Mouse (Mus musculus) MN1 (cell line): ENCODE measurements at regions not wholly inside any gene's neighbourhood (a gene's known extent, or its start where the extent isn't known, plus 50 kb on each side); places are given as distances from the start of the nearest gene placed in this dataset.

Source experiments
- DNase-seq: peaks from one replicate; pipeline ENCODE4 v3.0.0-alpha.2; 2016; ENCODE audit warnings: low spot score

DNA sequence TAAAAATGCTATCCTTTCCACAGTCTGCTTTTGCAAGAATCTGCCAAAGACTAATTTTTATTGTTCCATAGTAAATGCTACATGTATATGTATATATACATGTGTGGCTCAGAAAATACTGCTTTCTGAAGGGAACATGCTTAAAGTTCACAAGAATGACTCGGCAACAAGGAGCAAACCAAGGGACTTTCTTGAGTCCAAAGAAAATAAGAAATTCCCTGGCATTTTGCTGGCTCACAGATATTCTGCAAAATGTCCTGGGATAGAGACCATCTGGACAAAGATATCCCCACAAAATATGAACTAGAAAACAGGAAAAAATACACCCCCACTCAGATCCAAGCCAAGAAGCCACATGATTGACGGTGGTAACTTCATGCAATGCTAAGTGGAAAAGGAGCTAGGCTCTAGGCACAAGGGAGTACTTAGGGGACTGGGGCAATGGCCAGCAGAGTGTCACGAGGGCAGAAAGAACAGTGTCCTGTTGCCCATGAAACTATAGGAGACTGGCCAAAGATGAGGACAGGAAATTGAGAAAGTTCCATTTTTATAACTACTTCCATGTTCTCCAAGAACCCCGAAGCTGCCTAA lies 274.3 kb upstream of the Acvr2a start:
- no peak for DNase-seq

DNA sequence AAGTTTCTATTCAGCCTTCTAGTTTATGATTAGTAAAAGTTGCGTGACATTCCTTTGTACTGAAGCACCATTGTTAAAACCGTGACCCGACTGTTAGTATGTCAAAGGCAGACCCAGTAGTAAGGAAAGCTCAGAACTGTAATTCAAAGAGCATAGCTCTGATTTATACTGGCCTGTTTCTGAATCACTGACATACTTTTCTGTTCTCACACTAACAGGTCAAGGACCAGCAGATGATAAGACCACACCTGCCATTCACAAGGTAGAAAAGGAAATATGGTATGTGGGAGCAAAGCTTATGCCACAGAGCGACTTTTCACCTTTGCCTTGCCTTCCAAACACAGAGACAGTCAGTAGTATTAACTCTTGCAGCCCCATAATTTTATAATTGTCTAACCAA lies 269.5 kb upstream of the Acvr2a start:
- DNase-seq: no peak

- no peak for DNase-seq
Measured at GRCm38 (mm10) chr2:48545072-48545471, 268.8 kb upstream of the Acvr2a start.

- DNase-seq: no peak
Measured at GRCm38 (mm10) chr2:48545679-48546078, 268.2 kb upstream of the Acvr2a start.

GRCm38 (mm10) chr2:48546194-48546593 lies 267.7 kb upstream of the Acvr2a start:
- no peak for DNase-seq

GRCm38 (mm10) chr2:48556600-48556999 lies 257.3 kb upstream of the Acvr2a start:
- DNase-seq: no peak

GRCm38 (mm10) chr2:48557123-48557522 lies 256.8 kb upstream of the Acvr2a start:
- no peak for DNase-seq

DNA sequence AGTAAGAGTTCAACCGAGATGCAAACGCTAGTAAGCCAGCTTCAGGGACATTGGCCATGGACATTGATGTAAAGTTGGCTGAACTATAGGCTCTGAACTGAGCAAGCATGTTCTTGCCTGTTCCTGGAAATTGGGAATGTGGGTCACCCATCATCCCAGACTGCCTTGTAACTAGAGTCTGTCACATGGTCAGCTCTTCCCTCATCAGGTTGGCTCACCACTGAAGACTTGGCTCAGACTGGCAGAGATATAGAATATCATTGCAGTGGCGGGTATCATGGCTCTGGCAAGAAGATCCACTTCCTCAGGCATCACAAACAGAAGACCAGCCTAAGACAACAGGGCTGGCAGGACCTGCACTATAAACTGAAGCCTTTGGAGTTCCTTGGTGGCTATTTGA lies 255.3 kb upstream of the Acvr2a start:
- no peak for DNase-seq

DNA sequence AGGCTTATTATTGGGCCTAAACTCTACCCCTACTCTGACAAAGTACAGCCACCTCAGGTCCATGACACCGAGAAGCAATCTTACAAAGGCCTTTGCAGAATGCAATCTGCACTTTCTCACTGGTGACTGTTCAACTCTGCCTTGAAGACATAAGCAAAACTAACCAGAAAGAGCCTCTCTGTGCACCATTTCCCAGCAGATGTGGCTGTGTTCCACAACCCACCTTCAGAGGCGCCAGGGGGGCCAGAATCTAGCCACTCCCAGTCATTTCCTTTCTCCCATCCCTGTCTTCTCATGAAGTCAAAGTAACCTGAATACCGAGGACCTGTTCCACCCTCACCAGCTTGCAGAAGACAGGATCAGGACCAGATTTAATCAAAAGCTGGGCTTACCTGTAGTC lies 250.3 kb upstream of the Acvr2a start:
- DNase-seq: no peak

DNA sequence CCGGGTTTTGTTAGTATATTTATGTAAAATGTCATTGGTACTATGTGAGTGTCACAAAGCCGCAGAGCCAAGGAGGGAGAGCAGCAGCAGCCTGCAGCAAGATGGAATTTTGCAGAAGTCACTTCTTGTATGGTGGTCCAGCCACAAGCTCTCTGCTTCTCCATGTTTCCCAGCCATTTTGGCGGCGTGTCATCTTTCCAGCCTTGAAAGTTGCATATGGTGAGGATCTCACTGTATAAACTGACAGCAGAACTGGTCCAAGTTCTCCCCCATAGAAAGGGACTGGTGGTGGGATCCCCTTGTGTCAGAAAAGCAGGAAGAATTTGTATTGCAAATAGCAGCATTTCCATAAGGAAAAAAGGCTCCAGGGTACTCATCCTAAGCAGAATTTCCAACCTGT lies 249.7 kb upstream of the Acvr2a start:
- DNase-seq: no peak

DNA sequence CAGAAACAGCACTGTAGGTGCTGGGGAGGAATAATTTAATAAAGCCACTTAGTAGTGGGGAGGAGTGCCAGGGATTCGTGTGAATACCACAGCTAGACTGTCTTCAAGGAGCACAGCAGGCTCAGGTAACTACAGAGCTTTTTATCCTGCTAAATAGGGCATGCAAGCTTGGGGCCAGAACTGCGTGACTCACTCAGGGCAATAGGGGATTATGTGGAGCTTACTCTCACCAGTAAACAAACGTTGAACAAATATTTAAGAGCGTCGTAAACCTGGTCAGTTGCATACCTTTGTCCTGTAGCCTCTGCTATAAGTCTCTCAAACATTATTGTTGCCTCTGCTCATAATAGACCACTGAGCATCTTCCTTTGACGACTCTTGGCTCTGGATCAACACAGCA lies 246.0 kb upstream of the Acvr2a start:
- DNase-seq: no peak

DNA sequence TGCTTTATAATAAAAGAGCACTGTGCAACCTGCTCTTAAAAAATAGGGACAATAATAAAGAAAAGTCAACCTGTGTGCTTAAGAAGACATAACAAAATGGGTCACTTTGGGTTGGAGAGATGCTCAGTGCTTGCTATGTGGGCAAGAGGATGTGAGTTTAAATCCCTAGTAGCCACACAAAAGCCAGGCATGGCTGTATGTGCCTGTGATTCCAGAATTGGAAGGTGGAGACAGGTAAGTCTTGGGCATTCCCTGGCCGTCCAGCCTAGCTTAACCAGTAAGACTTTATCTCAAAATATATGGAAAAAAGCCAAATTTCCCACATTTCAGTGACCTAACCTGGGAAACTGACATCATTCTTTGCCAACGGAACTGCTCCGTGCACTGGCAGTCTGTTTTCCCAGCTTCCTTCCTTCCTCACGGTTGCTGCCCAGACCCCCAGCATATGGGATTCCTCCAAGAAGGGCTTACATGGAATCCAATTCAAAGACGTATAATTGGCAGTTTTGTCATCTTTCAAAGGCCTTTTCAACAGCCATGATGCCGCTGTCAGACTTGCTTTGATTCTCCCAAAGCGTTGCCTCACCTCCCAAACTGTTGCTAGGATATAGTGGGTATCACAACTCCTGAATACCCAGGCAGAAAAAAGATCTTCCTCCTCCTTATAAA lies 227.6 kb upstream of the Acvr2a start:
- DNase-seq: no peak

DNA sequence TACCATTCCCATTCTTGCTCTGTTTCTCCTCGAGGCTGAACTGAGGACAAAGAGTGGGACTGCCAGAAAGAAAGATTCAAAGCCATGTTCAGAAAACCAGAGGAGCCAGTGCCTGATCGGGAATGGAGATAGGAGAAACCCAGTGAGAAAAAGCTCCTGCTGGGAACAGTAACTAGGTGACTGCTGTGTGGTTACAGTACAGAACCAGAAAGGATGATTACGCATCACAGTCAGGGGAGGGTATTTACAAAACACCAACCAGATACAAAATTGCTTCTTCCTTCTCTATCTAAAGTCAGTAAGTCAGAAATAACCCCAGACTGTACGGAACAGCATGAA lies 227.1 kb upstream of the Acvr2a start:
- DNase-seq: no peak

GRCm38 (mm10) chr2:48589709-48590108 lies 224.2 kb upstream of the Acvr2a start:
- DNase-seq: no peak

DNA sequence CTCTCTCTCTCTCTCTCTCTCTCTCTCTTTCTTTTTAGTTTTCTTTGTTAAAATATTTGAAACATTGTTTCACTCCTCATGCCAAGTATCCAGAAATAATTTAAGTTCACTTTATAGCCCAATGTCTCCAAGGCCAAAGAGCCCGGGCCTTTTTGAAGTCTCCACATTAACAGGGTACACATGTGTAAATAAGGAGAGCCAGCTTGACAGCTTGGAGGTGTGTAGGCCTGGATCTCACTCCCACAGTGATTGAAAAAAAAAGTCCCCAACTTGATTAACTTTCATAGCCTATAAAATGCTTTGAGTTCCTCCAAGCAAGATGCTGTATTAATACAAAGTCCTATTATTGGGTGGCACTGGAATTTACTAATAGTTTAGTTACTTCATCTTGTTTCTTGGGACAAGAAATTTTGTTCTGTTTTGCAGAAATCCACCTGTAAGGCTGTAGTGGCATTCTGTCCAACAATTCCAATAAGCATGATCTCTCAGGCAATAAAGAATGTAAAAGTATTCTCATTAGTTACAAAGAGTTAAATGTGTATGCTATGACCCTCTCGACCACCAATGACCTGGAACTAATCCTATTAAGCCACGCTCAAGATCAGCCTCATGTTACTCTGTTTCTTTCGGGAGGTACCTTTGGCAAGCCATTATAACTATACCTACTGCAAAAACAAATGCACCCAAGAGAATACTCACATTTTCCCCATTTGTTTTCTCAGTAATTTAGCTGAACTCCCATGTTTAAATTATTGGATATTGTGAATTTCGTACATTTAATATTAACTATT lies 215.9 kb upstream of the Acvr2a start:
- no peak for DNase-seq

DNA sequence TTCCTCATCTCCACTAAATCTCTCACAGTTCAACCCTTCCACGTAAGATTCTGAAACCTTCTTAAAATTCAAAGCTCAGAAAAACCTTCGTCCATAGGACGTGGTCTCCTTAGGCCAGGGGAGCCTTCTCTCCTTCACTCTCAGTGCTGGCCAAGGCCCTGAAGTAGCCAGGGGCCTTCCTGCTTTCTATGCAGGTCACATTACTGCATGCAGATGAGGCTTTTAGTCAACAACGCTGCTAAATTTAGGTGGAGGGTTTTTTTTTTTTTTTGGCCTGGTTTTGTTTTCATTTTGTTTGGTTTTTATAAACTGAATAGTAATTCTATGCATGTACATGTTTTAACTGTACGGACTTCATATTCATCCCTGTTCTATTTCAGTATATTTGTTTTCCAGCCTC lies 214.5 kb upstream of the Acvr2a start:
- no peak for DNase-seq

DNA sequence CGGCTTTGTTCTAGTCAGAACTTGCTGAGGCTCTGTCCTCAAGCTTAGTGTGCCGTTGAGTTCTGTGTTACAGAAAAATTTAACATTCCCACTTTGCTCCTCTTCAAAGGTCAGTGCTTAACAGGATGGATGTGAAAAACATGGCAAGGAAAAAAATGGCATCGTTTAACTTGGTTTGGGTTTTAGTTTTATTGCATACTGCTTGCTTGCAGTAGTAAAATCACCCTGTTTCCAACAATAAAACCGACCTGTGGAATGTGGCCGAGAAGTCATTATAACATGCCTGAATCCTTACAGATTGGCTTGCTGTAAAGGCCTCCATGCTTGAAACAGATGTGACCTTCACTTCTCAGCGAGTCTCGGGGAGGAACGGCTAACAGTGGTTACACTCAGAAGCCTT lies 212.1 kb upstream of the Acvr2a start:
- DNase-seq: no peak

- DNase-seq: no peak
Measured at GRCm38 (mm10) chr2:48609466-48609865, 204.4 kb upstream of the Acvr2a start.

GRCm38 (mm10) chr2:48612251-48612650 lies 201.7 kb upstream of the Acvr2a start:
- DNase-seq: no peak

- no peak for DNase-seq
Measured at GRCm38 (mm10) chr2:48617141-48617699, 196.7 kb upstream of the Acvr2a start.

GRCm38 (mm10) chr2:48619042-48619441 lies 194.9 kb upstream of the Acvr2a start:
- no peak for DNase-seq

GRCm38 (mm10) chr2:48620815-48621214 lies 193.1 kb upstream of the Acvr2a start:
- DNase-seq: no peak

DNA sequence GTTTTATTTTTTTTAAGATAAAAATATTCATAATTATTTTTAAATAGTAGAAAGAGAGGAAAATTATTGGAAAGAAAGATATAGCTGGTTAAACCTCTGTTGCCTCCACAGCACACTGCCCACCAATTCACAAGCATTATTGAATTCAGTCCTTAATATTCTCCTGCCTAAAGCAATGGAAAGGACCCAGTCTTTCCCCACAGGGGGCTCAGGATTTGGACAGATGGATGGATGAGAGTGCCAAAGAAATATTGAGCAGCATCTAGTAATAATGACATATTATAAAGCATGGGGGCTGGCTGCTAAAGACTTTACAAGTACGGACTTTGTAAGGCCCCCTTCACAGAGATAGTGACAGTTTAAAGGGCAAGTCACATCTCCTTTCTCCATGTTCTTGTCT lies 191.6 kb upstream of the Acvr2a start:
- DNase-seq: no peak
